Mouse (Mus musculus): ENCODE data around the gene Gm49425. TPM values are rescaled to one million over a fixed set of nuclear protein-coding genes. Genes with fewer than 3 reads are reported as not detected.

Gene Gm49425
- polyA plus RNA-seq, 2 experiments, result not detected

DNA sequence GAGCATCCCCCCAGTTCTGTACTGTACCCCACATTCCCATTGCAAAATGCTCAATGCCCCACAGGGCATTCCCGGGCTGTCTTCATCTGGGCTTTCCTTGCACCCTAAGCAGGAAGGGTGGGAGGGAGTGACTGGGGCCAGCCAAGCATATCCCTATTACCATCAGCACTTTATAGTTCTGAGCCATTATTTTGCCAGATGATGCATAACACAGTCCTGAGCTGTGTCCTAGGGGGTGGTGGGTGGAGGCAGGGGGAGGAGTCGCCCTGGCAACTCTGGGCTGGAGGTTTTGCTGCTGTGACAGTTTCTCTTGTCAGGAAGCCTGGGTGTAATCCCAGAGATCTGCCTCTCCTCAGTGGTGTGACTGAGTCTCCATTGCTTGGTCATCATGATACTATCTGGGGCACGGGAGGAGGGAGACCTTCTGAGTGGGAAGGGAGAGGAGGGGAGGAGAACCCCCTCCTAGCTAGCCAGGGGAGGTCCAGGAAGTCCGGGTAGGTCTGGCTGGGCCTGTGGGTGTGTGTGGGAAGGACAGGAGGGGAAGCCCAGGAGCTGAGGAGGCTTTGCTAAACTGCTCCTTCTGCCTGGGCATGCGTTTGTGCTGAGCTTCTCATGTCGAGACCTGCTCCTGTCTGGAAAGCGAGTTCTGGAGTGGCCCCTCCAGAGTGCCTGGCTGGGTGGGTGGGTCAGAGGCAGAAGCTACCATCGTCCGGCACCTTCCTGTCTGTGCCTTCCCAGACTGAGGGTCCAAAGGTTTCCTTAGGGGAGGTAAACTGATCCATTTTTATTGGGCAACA lies 19.2 kb upstream of the Gm49425 start:
- no peak overlapping the region for H3K27ac ChIP-seq
- DNase-seq (ENCODE audit: low read depth in 3 of 3, low spot score in 3 of 3) (no peak), ATAC-seq (ENCODE audit: insufficient read depth) (no peak)
- TF ChIP-seq CTCF (IDR thresholded peaks at IDR 0.05; ENCODE audit: low read depth) (no peak), EP300 (IDR thresholded peaks at IDR 0.05; ENCODE audit: low read depth) (no peak)
- no peak overlapping the region for H3K9ac ChIP-seq (replicated peaks)
- no peak overlapping the region for H3K4me2 ChIP-seq (ENCODE audit: low read depth)
- no peak overlapping the region for H3K4me3 ChIP-seq (ENCODE audit: insufficient read depth in 1 of 2, low read depth in 2 of 2, low read length in 2 of 2)
- no peaks in the 10 kb centered on the region for H3K36me3 ChIP-seq (replicated peaks; ENCODE audit: control insufficient read depth, insufficient read depth, low read depth)
- H3K4me1 ChIP-seq (replicated peaks; ENCODE audit: control insufficient read depth in 2 of 2, insufficient read depth in 2 of 2, low read length in 1 of 2), result no peaks in the 10 kb centered on the region
- H3K9me3 ChIP-seq (ENCODE audit: control insufficient read depth, low read length), result no peaks in the 10 kb centered on the region
- WGBS (ENCODE audit: insufficient replicate concordance), result 28% methylated on average over 9 of the region's 9 CpGs
- H3K27me3 ChIP-seq (ENCODE audit: control insufficient read depth, insufficient read depth, low read length), result no peaks in the 10 kb centered on the region

DNA sequence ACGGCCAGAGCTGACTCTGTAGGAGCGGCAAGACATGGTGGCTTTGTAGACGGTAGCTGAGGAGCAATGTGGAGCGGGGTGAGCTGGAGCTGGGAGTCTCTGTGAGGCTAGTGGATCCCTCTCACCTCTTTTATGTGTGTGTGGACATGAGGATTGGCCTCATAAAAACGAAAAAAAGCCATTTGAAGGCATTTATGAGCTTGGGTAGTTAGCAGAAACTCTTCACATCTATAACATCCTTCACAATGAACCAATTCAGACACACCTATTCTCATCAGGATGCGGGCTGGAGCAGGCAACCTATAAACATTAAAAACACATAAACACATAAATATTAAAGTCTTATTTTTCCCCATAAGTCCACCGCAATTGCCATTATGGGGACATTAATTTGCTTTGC lies 15.7 kb upstream of the Gm49425 start, which contains the start of gene Krt84:
TSS of gene Krt84 (minus strand) at position 101 of the 400 bp plus-strand sequence.
- Histone ChIP-seq H3K4me2 (ENCODE audit: low read depth) (no peak within 1 kb of the TSS), H3K4me3 (ENCODE audit: insufficient read depth in 1 of 2, low read depth in 2 of 2, low read length in 2 of 2) (no peak within 1 kb of the TSS), H3K9me3 (ENCODE audit: control insufficient read depth, low read length) (no peaks in the 10 kb centered on the region), H3K4me1 (replicated peaks; ENCODE audit: control insufficient read depth in 2 of 2, insufficient read depth in 2 of 2, low read length in 1 of 2) (no peaks in the 10 kb centered on the region), H3K36me3 (replicated peaks; ENCODE audit: control insufficient read depth, insufficient read depth, low read depth) (no peaks in the 10 kb centered on the region), H3K27ac (no peak within 1 kb of the TSS), H3K27me3 (ENCODE audit: control insufficient read depth, insufficient read depth, low read length) (no peaks in the 10 kb centered on the region), H3K9ac (replicated peaks) (no peak within 1 kb of the TSS)
- TF ChIP-seq CTCF (IDR thresholded peaks at IDR 0.05; ENCODE audit: low read depth), result no peak
- no peak for TF ChIP-seq EP300 (IDR thresholded peaks at IDR 0.05; ENCODE audit: low read depth)
- WGBS (ENCODE audit: insufficient replicate concordance), result 68% methylated on average over 7 of the region's 7 CpGs
- DNase-seq (ENCODE audit: low read depth in 3 of 3, low spot score in 3 of 3), result no peak
- no peak for ATAC-seq (ENCODE audit: insufficient read depth)

DNA sequence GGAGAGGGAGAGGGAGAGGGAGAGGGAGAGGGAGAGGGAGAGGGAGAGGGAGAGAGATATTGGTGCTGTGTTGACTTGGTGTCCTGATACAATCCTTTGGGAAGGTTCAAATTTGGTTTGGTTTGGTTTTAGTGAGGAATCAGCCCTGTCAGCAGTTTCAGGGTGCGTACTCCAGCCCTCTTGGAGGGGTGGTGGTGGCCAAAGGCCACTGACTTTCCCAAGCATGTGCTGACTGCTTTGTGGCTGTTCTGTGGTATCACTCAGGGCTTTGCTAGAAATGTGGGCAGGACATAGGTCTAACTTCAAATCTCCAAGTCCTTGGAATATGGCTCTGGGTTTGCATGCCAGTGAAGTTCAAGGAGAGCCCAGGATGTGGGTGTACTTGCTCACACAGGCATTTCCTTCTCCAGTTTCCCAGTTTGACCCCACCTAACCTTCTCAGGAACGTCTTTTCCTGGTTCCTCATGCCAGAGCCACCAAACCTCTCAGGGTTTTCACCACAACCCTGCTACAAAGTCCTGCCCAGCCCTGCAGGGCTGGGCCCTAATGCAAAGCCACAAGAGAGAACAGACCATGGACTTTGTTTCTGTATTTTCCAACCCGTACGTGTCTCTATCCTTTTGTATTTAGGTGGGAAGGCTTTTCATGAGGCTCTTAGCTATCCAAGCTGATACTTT lies 5.6 kb upstream of the Gm49425 start:
- H3K4me1 ChIP-seq (replicated peaks; ENCODE audit: control insufficient read depth in 2 of 2, insufficient read depth in 2 of 2, low read length in 1 of 2), result no peaks in the 10 kb centered on the region
- no peak overlapping the region for H3K4me3 ChIP-seq (ENCODE audit: insufficient read depth in 1 of 2, low read depth in 2 of 2, low read length in 2 of 2)
- no peaks in the 10 kb centered on the region for H3K36me3 ChIP-seq (replicated peaks; ENCODE audit: control insufficient read depth, insufficient read depth, low read depth)
- ATAC-seq (ENCODE audit: insufficient read depth), result no peak
- H3K4me2 ChIP-seq (ENCODE audit: low read depth), result no peak overlapping the region
- H3K27ac ChIP-seq, result no peak overlapping the region
- TF ChIP-seq EP300 (IDR thresholded peaks at IDR 0.05; ENCODE audit: low read depth), result no peak
- no peak for TF ChIP-seq CTCF (IDR thresholded peaks at IDR 0.05; ENCODE audit: low read depth)
- 40% methylated on average over 4 of the region's 4 CpGs for WGBS (ENCODE audit: insufficient replicate concordance)
- no peaks in the 10 kb centered on the region for H3K27me3 ChIP-seq (ENCODE audit: control insufficient read depth, insufficient read depth, low read length)
- no peak for DNase-seq (ENCODE audit: low read depth in 3 of 3, low spot score in 3 of 3)
- no peaks in the 10 kb centered on the region for H3K9me3 ChIP-seq (ENCODE audit: control insufficient read depth, low read length)
- no peak overlapping the region for H3K9ac ChIP-seq (replicated peaks)

DNA sequence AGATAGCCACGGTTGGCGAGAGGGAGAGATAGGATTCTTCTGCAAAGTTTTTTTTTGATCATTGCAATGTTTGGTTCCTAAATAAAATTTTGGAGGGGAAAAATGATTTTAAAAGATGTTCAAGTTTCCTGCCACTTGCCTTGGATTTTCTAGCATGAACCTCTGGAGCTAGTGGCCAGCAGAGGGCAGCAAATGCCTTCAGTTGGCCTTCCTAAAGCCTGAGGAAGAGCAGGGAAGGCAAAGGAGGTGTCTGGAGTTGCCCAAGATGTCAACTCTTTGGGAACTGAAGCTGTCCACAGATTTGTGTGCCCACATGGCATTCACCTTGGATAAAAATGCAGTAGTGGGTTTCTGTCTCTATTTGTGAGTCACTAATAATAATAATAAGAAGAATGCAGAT lies 2.7 kb upstream of the Gm49425 start:
- no peak overlapping the region for H3K4me2 ChIP-seq (ENCODE audit: low read depth)
- no peaks in the 10 kb centered on the region for H3K27me3 ChIP-seq (ENCODE audit: control insufficient read depth, insufficient read depth, low read length)
- no peaks in the 10 kb centered on the region for H3K9me3 ChIP-seq (ENCODE audit: control insufficient read depth, low read length)
- no peak for ATAC-seq (ENCODE audit: insufficient read depth)
- H3K4me1 ChIP-seq (replicated peaks; ENCODE audit: control insufficient read depth in 2 of 2, insufficient read depth in 2 of 2, low read length in 1 of 2), result no peaks in the 10 kb centered on the region
- peak in 2 of 3 experiments; percentile 10 to 16 for DNase-seq (ENCODE audit: low read depth in 3 of 3, low spot score in 3 of 3)
- no peak overlapping the region for H3K27ac ChIP-seq
- TF ChIP-seq CTCF (IDR thresholded peaks at IDR 0.05; ENCODE audit: low read depth) (peak; percentile 70), EP300 (IDR thresholded peaks at IDR 0.05; ENCODE audit: low read depth) (no peak)
- no peak overlapping the region for H3K4me3 ChIP-seq (ENCODE audit: insufficient read depth in 1 of 2, low read depth in 2 of 2, low read length in 2 of 2)
- H3K9ac ChIP-seq (replicated peaks), result no peak overlapping the region
- 10% methylated on average over 2 of the region's 2 CpGs for WGBS (ENCODE audit: insufficient replicate concordance)
- no peaks in the 10 kb centered on the region for H3K36me3 ChIP-seq (replicated peaks; ENCODE audit: control insufficient read depth, insufficient read depth, low read depth)

DNA sequence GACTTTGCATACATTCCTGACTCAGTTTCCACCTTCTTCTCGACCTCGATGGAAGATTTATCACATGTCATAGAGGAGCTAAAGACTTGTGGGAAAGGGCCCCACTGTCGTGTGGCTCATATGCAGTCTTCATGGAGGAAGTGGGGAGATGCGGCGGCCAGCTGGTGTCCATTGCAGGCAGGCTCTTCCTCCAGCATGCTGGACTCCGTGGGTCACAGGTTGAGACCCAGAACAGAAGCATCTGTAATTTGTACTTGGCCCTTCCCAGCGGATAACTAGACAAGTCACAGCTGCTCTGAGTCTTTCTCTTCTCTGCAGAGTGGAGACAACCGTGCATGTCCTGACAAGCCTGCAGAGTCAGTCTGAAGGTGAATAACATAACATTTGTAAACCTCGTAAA lies 8.8 kb downstream of the Gm49425 start:
- 47% methylated on average over 9 of the region's 9 CpGs for WGBS (ENCODE audit: insufficient replicate concordance)
- no peak overlapping the region for H3K4me2 ChIP-seq (ENCODE audit: low read depth)
- H3K4me1 ChIP-seq (replicated peaks; ENCODE audit: control insufficient read depth in 2 of 2, insufficient read depth in 2 of 2, low read length in 1 of 2), result no peaks in the 10 kb centered on the region
- H3K27me3 ChIP-seq (ENCODE audit: control insufficient read depth, insufficient read depth, low read length), result no peaks in the 10 kb centered on the region
- no peak for TF ChIP-seq CTCF (IDR thresholded peaks at IDR 0.05; ENCODE audit: low read depth)
- TF ChIP-seq EP300 (IDR thresholded peaks at IDR 0.05; ENCODE audit: low read depth), result no peak
- no peaks in the 10 kb centered on the region for H3K9me3 ChIP-seq (ENCODE audit: control insufficient read depth, low read length)
- no peak for ATAC-seq (ENCODE audit: insufficient read depth)
- no peaks in the 10 kb centered on the region for H3K36me3 ChIP-seq (replicated peaks; ENCODE audit: control insufficient read depth, insufficient read depth, low read depth)
- H3K27ac ChIP-seq, result no peak overlapping the region
- DNase-seq (ENCODE audit: low read depth in 3 of 3, low spot score in 3 of 3), result no peak
- H3K9ac ChIP-seq (replicated peaks), result no peak overlapping the region
- no peak overlapping the region for H3K4me3 ChIP-seq (ENCODE audit: insufficient read depth in 1 of 2, low read depth in 2 of 2, low read length in 2 of 2)

All from liver, embryonic 14.5 days (tissue).